Mouse (Mus musculus): Measurements from ENCODE around the gene Rnf180. TPM values are rescaled to one million over a fixed set of nuclear protein-coding genes. Genes with fewer than 3 reads are reported as not detected.

The Rnf180 gene
- not detected for total RNA-seq (2023)

GRCm38 (mm10) chr13:105294715-105295114 is at the start of gene Rnf180:
TSS of gene Rnf180 (minus strand) at chr13:105294815.

GRCm38 (mm10) chr13:105081862-105082261 is 212.8 kb downstream of the Rnf180 start, which contains the start of gene 4933425L06Rik:
TSS of gene 4933425L06Rik (plus strand) at chr13:105082122.

Other genes starting within 250 kb of the Rnf180 start
- gene Rgs7bp, start 239.9 kb downstream of the Rnf180 start, total RNA-seq (2023) = under 1 TPM in 1 of 2 experiments, not detected in 1; 0.04 TPM
- not detected for gene 4933425L06Rik, start 212.7 kb downstream of the Rnf180 start, total RNA-seq (2023)
- gene Htr1a, start 148.8 kb upstream of the Rnf180 start, total RNA-seq (2023) = not detected